Mouse (Mus musculus): ENCODE data around the gene Ube2e1.

- TF ChIP-seq GATA1 (IDR thresholded peaks at IDR 0.05; ENCODE audit: borderline replicate concordance, low read length) (no peak), CTCF (IDR thresholded peaks at IDR 0.05; ENCODE audit: low read depth, low read length) (no peak), POLR2AphosphoS5 (IDR thresholded peaks at IDR 0.05; ENCODE audit: insufficient replicate concordance, low read depth, low read length) (no peak), TAL1 (conservative IDR thresholded peaks at IDR 0.05; ENCODE audit: low read depth, low read length) (no peak)
Observed at GRCm38 (mm10) chr14:18292578-18292977, 39.1 kb downstream of the Ube2e1 start.

Measured in G1E (cell line).